Mouse (Mus musculus) kidney, embryonic 15.5 days (tissue): ENCODE measurements around the gene Gmpr2. TPM values are rescaled to one million over a fixed set of nuclear protein-coding genes. Genes with fewer than 3 reads are reported as not detected.

ENCODE experiments used
- polyA plus RNA-seq: library from polyadenylated mRNA; unstranded; fragments of >200 nt; fragmentation: Nextera tagmentation; extraction: Ambion mirVana; gene quantifications from 2 replicates; pipeline ENCODE4 v1.2.1, GENCODE M21; 2015

Gene Gmpr2
- polyA plus RNA-seq, 1 experiment from 2014 or later: 72.6 TPM

Other genes with a start within 250 kb of the Gmpr2 start
- gene Dhrs4, start 193.2 kb upstream of the Gmpr2 start, polyA plus RNA-seq: 127 and 130 TPM in 2 replicates
- 2.4 and 2.9 TPM in 2 replicates for gene Carmil3, start 181.3 kb upstream of the Gmpr2 start, polyA plus RNA-seq
- 0.24 and 0.26 TPM in 2 replicates for gene Cpne6, start 161.5 kb upstream of the Gmpr2 start, polyA plus RNA-seq
- gene Nrl, start 147.0 kb upstream of the Gmpr2 start, polyA plus RNA-seq: not detected in 2 replicates
- gene Pck2, start 131.7 kb upstream of the Gmpr2 start, polyA plus RNA-seq: 50.5 and 55.4 TPM in 2 replicates
- 89.2 and 93.0 TPM in 2 replicates for gene Dcaf11, start 111.9 kb upstream of the Gmpr2 start, polyA plus RNA-seq
- 1.6 TPM in 2 replicates for gene A730061H03Rik, start 111.5 kb upstream of the Gmpr2 start, polyA plus RNA-seq
- 4.2 and 6.1 TPM in 2 replicates for gene Fitm1, start 96.3 kb upstream of the Gmpr2 start, polyA plus RNA-seq
- 147 and 153 TPM in 2 replicates for gene Psme1, start 93.8 kb upstream of the Gmpr2 start, polyA plus RNA-seq
- gene Emc9, start 86.6 kb upstream of the Gmpr2 start, polyA plus RNA-seq: 6.8 and 7.4 TPM in 2 replicates
- 248 and 261 TPM in 2 replicates for gene Psme2, start 80.8 kb upstream of the Gmpr2 start, polyA plus RNA-seq
- 18.6 and 21.7 TPM in 2 replicates for gene Rnf31, start 80.2 kb upstream of the Gmpr2 start, polyA plus RNA-seq
- gene Irf9, start 68.4 kb upstream of the Gmpr2 start, polyA plus RNA-seq: 12.8 and 14.6 TPM in 2 replicates
- gene Rec8, start 53.9 kb upstream of the Gmpr2 start, polyA plus RNA-seq: 20.3 and 22.4 TPM in 2 replicates
- 97.4 and 115 TPM in 2 replicates for gene Ipo4, start 36.0 kb upstream of the Gmpr2 start, polyA plus RNA-seq
- 1.4 and 2.3 TPM in 2 replicates for gene Gm49378, start 34.0 kb upstream of the Gmpr2 start, polyA plus RNA-seq
- gene Tm9sf1, start 28.1 kb upstream of the Gmpr2 start, polyA plus RNA-seq: 113 and 123 TPM in 2 replicates
- gene Tssk4, start 21.8 kb upstream of the Gmpr2 start, polyA plus RNA-seq: 0.92 and 1.0 TPM in 2 replicates
- 53.6 and 55.8 TPM in 2 replicates for gene Mdp1, start 11.4 kb upstream of the Gmpr2 start, polyA plus RNA-seq
- gene Nedd8, start 183 bp downstream of the Gmpr2 start, polyA plus RNA-seq: 545 and 565 TPM in 2 replicates
- 43.6 and 46.9 TPM in 2 replicates for gene Tinf2, start 9.9 kb downstream of the Gmpr2 start, polyA plus RNA-seq
- gene Tgm1, start 42.0 kb downstream of the Gmpr2 start, polyA plus RNA-seq: 2.1 TPM in 2 replicates
- 37.6 and 41.8 TPM in 2 replicates for gene Rabggta, start 50.3 kb downstream of the Gmpr2 start, polyA plus RNA-seq
- gene Dhrs1, start 73.7 kb downstream of the Gmpr2 start, polyA plus RNA-seq: 94.5 and 94.7 TPM in 2 replicates
- 38.6 and 43.4 TPM in 2 replicates for gene Nop9, start 73.8 kb downstream of the Gmpr2 start, polyA plus RNA-seq
- 10.0 and 11.2 TPM in 2 replicates for gene Cideb, start 86.5 kb downstream of the Gmpr2 start, polyA plus RNA-seq
- 0.25 and 0.35 TPM in 2 replicates for gene Ltb4r2, start 89.5 kb downstream of the Gmpr2 start, polyA plus RNA-seq
- gene Ltb4r1, start 94.0 kb downstream of the Gmpr2 start, polyA plus RNA-seq: 0.69 and 0.73 TPM in 2 replicates
- gene Adcy4, start 112.2 kb downstream of the Gmpr2 start, polyA plus RNA-seq: 13.9 and 15.8 TPM in 2 replicates
- gene Ripk3, start 116.9 kb downstream of the Gmpr2 start, polyA plus RNA-seq: 38.1 and 40.4 TPM in 2 replicates
- gene Nfatc4, start 151.2 kb downstream of the Gmpr2 start, polyA plus RNA-seq: 32.2 and 39.9 TPM in 2 replicates
- 20.7 and 22.4 TPM in 2 replicates for gene Nynrin, start 182.1 kb downstream of the Gmpr2 start, polyA plus RNA-seq
- gene Cbln3, start 212.5 kb downstream of the Gmpr2 start, polyA plus RNA-seq: 0.33 and 0.65 TPM in 2 replicates
- gene Khnyn, start 213.0 kb downstream of the Gmpr2 start, polyA plus RNA-seq: 18.0 and 19.5 TPM in 2 replicates
- gene Sdr39u1, start 228.4 kb downstream of the Gmpr2 start, polyA plus RNA-seq: 56.6 and 63.8 TPM in 2 replicates